Mouse (Mus musculus) CH12.LX (cell line): Measurements from ENCODE around the gene Cmya5.

Experiments
- BHLHE40 ChIP-seq: IDR thresholded peaks from 2 replicates; pipeline ENCODE4 v1.6.1; 2011; ENCODE audit warnings: mild to moderate bottlenecking, low read depth, low read length, improper control_type of control experiment
- CHD1 ChIP-seq: IDR thresholded peaks from 2 replicates; pipeline ENCODE4 v1.6.1; 2012; ENCODE audit warnings: low read depth, low read length, improper control_type of control experiment, inconsistent platforms
- CHD2 ChIP-seq: IDR thresholded peaks from 2 replicates; pipeline ENCODE4 v1.6.1; 2011; ENCODE audit warnings: low read length, improper control_type of control experiment
- CTCF ChIP-seq, 2 experiments: IDR thresholded peaks in 1 of 2; conservative IDR thresholded peaks in 1 of 2; 2 replicates each; pipeline ENCODE4 v1.5.1; 2011 to 2012; ENCODE audit warnings: low read depth in 2 of 2, low read length in 2 of 2, improper control_type of control experiment in 1 of 2, inconsistent platforms in 1 of 2, mild to moderate bottlenecking in 1 of 2, moderate library complexity in 1 of 2
- HCFC1 ChIP-seq: IDR thresholded peaks from 2 replicates; pipeline ENCODE4 v1.6.1; 2012; ENCODE audit warnings: low read depth, mild to moderate bottlenecking, inconsistent platforms, low read length, improper control_type of control experiment
- JUN ChIP-seq: IDR thresholded peaks from 2 replicates; pipeline ENCODE4 v1.6.1; 2011; ENCODE audit warnings: low read depth, mild to moderate bottlenecking, low read length, improper control_type of control experiment, moderate library complexity; ENCODE audit not compliant: insufficient read depth
- MAX ChIP-seq: IDR thresholded peaks from 2 replicates; pipeline ENCODE4 v1.6.1; 2011; ENCODE audit warnings: low read length, improper control_type of control experiment
- POLR2A ChIP-seq: IDR thresholded peaks from 2 replicates; pipeline ENCODE4 v1.6.1; 2011; ENCODE audit warnings: low read depth, mild to moderate bottlenecking, improper control_type of control experiment, low read length
- SMC3 ChIP-seq: IDR thresholded peaks from 2 replicates; pipeline ENCODE4 v1.6.1; 2011; ENCODE audit warnings: low read depth, low read length, improper control_type of control experiment
- UBTF ChIP-seq: IDR thresholded peaks from 2 replicates; pipeline ENCODE4 v1.6.1; 2012; ENCODE audit warnings: low read depth, mild to moderate bottlenecking, inconsistent platforms, low read length, improper control_type of control experiment, moderate library complexity
- ZKSCAN1 ChIP-seq: IDR thresholded peaks from 2 replicates; pipeline ENCODE4 v1.6.1; 2012; ENCODE audit warnings: low read depth, inconsistent platforms, low read length, improper control_type of control experiment, borderline replicate concordance

GRCm38 (mm10) chr13:93141184-93141583, 3.3 kb downstream of the Cmya5 start:
- TF ChIP-seq CHD1, result no peak
- TF ChIP-seq CTCF (conservative IDR thresholded peaks at IDR 0.05 in 1 of 2, IDR thresholded peaks at IDR 0.05 in 1 of 2; ENCODE audit: low read depth in 2 of 2, low read length in 2 of 2), result no peak
- no peak for TF ChIP-seq JUN
- no peak for TF ChIP-seq BHLHE40
- no peak for TF ChIP-seq SMC3
- no peak for TF ChIP-seq POLR2A
- TF ChIP-seq UBTF, result no peak
- no peak for TF ChIP-seq CHD2
- TF ChIP-seq ZKSCAN1, result no peak
- TF ChIP-seq MAX, result no peak
- TF ChIP-seq HCFC1, result no peak
